Mouse (Mus musculus) lung, adult 2 months (tissue): ENCODE measurements at regions not wholly inside any gene's neighbourhood (a gene's known extent, or its start where the extent isn't known, plus 50 kb on each side); places are given as distances from the start of the nearest gene placed in this dataset.

Experiments used
- DNase-seq: peaks from one replicate; pipeline ENCODE4 v3.0.0; 2022
- H3K4me1 ChIP-seq: fragments of 200-500 bp; 2 replicates; pipeline ENCODE4 v1.6.1; 2011; ENCODE audit warnings: low read length; ENCODE audit not compliant: control insufficient read depth, insufficient read depth
- H3K4me3 ChIP-seq: fragments of 200-500 bp; replicated peaks from 2 replicates; pipeline ENCODE3; 2011; ENCODE audit warnings: low read depth, mild to moderate bottlenecking, control low read depth, low read length; ENCODE audit errors: extremely low read depth
- CTCF ChIP-seq: fragments of 200-500 bp; IDR thresholded peaks from 2 replicates; pipeline ENCODE4 v1.5.1; 2011; ENCODE audit warnings: mild to moderate bottlenecking, low read length, control low read depth; ENCODE audit not compliant: insufficient read depth
- POLR2A ChIP-seq: fragments of 200-500 bp; IDR thresholded peaks from 2 replicates; pipeline ENCODE4 v1.6.1; 2011; ENCODE audit warnings: low read depth, mild to moderate bottlenecking, control low read depth, low read length, borderline replicate concordance; ENCODE audit errors: extremely low read depth
- WGBS: fragments of 180-500 bp; shearing (Covaris S2); methylation state at CpG from one replicate; pipeline ENCODE4 v1.1.7; 2018; 5-methylcytosine and 5-hydroxymethylcytosine counted together

DNA sequence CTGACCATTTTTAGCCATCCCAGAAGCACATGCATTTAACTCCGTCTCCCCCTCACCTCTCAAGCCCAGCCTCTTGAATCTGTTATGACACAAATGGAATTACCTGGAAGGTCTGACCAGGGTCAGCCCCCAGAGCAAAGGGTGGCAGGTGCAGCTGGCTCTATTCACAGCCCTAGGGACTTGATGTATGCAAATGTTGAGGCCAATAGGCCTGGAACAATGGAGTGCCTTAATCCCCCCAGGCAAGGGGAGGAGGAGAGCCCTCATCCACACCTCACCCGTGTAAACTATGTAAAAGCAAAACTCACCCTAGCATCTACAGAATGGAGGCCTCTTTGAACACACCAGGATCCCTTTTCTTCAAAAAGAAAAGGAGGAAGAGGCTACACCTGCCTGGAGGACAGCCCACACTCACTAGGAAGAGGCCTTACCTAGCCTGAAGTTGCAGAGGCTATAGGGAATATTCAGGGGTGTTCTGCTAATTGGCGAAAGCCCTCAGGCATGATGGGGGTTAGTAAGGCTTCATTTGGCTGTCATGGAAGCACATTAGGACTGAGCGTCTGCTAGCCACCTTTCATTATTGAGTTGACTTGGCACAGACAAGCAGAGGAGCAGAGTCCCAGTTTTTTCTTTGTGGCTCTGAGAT is 388.4 kb downstream of the Hs3st3b1 start:
- Histone ChIP-seq H3K4me1 (no peaks in the 10 kb centered on the region), H3K4me3 (no peak overlapping the region)
- no peak for TF ChIP-seq POLR2A
- no peak for TF ChIP-seq CTCF
- WGBS: 61% methylated on average over 4 of the region's 4 CpGs
- DNase-seq: no peak

GRCm38 (mm10) chr11:63537693-63538092 is 384.4 kb downstream of the Hs3st3b1 start:
- no peak overlapping the region for H3K4me3 ChIP-seq
- DNase-seq: no peak
- no peaks in the 10 kb centered on the region for H3K4me1 ChIP-seq
- TF ChIP-seq POLR2A (no peak), CTCF (no peak)
- 77% methylated on average over 3 of the region's 3 CpGs for WGBS

DNA sequence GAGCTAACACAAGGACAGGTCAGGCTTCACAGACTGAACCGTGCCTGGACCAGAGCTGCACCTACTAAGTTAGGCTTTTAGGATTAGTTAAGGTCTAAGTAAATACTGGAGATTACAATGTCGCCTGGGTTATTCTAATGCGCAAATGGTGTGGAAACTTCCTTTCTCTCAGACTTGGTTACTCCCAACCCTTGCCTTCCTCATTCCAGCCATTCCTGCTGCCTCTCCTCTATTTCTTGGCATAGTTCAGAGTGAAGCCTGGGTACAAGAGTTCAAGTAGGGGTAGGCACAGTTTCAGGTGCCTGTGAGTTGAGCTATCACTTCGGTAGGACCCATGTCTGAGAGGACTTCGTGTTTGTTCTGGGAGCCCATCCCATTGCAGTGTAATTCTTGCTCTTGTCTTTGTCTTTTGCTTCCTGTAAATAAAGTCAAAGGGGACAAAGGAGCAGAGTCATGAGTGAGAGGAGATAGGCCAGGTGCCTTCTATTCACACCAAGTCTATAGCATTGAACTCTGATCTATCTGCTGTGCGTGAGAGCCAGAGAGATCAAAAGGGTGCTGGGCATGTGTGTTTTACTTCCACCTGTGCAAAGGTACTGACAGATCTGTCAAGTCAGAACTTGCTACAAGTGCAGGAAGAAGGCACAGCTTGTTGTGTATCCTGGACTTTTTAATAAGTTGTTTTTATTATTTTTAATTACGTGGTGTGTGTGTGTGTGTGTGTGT is 378.0 kb downstream of the Hs3st3b1 start:
- 54% methylated on average over 7 of the region's 7 CpGs for WGBS
- Histone ChIP-seq H3K4me3 (no peak overlapping the region), H3K4me1 (no peaks in the 10 kb centered on the region; the same call in 1 of the 2 replicates)
- no peak for TF ChIP-seq CTCF
- no peak for TF ChIP-seq POLR2A
- DNase-seq: no peak

DNA sequence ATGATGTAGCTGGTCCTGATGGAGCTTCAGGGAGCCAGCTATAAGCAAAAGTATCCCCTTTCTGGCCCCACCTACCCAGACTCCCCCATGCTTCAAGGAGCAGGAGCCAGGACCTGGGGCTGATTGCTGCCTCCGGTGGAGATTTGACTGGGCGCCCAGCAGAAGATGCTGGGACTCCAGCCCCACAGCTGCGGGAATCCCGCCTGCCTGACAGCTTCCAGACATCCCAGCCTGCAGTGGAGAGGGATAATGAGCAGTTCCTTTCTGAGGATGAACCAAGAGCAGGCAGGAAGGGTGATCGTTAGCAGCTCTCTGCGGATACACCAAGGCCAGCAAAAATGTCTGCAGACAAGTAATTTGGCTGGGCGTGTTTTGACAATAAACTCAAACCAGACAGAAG is 376.6 kb downstream of the Hs3st3b1 start:
- TF ChIP-seq POLR2A: no peak
- no peak for TF ChIP-seq CTCF
- 27% methylated on average over 7 of the region's 7 CpGs for WGBS
- no peak overlapping the region for H3K4me3 ChIP-seq
- DNase-seq: no peak
- H3K4me1 ChIP-seq: no peaks in the 10 kb centered on the region; the same call in 1 of the 2 replicates

DNA sequence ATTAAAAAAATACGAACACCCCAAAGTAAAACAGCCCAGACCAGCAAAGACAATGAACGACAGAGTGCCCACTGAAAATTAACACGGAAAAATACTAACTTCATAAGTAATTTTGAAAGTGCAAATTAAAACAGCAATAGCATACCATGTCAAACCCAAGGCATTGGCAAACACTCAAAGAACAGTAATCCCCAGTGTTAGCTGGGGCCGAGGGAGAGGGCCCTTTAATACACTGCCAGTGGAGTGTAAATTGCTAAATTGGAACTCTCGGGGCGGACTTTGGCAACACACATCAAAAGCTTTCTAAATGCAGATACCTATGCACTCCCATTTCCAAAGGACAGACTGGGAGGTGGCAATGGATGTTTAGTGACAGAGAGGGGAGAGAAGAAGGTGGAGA is 361.6 kb downstream of the Hs3st3b1 start:
- DNase-seq: no peak
- no peak for TF ChIP-seq CTCF
- TF ChIP-seq POLR2A: no peak

DNA sequence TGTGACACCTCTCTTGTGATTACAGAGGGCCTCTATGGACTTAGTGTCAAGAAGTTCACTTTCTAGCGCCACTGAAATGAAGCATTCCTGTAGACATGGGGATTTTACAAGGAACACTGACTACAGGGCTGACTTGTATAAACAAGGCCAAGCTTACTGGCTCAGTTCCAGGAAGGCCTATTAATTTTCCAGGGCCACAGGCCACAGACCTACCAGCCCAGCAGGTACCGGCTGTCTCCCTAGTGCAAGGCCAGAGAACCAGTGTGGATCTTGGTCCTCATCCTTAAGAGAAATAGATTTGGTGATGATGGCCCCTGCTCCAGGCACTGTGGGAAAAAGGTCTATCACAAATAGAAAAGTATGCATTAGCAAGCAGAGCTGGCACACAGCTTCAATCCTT is 359.4 kb downstream of the Hs3st3b1 start:
- WGBS: 44% methylated on average over 2 of the region's 2 CpGs
- no peaks in the 10 kb centered on the region for H3K4me1 ChIP-seq
- TF ChIP-seq POLR2A: no peak
- TF ChIP-seq CTCF: no peak
- no peak overlapping the region for H3K4me3 ChIP-seq
- DNase-seq: no peak

More for the DNA sequence above, 361.6 kb downstream of the Hs3st3b1 start:
- H3K4me1 ChIP-seq: no peaks in the 10 kb centered on the region
- H3K4me3 ChIP-seq: no peak overlapping the region
- WGBS: 71% methylated on average over 6 of the region's 6 CpGs

DNA sequence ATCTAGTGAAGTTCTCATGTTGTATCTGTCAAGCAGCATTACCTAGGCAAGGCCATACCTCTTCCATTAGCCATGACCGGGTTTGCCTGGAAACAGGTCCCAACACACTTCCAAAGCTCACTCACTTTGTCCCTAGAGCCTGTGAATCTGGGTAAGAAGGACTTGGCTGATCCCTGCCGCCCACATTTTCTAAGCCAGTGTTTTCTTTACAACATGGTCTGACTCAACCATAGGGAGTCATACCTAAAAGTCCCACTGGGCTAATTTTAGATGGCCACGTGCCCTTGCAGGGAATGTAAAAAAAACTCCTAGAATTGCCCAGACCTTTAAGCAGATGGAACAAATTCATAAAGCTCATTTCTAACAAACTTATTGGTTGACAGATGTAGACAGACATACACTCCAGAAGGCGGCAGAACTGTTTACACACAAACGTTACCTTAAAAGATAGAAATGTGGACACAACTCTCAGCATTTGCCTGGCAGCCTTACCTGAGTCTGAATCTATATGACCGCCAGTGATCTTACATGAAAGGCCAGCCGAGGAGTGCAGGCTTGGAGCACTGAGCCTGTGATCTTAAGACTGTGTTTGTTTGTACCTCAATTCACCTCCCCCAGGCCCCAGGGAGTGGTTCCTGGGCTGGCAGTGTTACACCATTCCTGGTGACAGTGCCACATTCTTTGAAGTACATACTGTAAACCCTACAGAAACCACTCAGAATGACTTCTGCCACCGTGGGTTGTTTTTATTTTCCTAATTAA is 356.4 kb downstream of the Hs3st3b1 start:
- Histone ChIP-seq H3K4me1 (no peaks in the 10 kb centered on the region), H3K4me3 (no peak overlapping the region)
- 58% methylated on average over 8 of the region's 8 CpGs for WGBS
- TF ChIP-seq CTCF (no peak), POLR2A (no peak)
- DNase-seq: no peak

DNA sequence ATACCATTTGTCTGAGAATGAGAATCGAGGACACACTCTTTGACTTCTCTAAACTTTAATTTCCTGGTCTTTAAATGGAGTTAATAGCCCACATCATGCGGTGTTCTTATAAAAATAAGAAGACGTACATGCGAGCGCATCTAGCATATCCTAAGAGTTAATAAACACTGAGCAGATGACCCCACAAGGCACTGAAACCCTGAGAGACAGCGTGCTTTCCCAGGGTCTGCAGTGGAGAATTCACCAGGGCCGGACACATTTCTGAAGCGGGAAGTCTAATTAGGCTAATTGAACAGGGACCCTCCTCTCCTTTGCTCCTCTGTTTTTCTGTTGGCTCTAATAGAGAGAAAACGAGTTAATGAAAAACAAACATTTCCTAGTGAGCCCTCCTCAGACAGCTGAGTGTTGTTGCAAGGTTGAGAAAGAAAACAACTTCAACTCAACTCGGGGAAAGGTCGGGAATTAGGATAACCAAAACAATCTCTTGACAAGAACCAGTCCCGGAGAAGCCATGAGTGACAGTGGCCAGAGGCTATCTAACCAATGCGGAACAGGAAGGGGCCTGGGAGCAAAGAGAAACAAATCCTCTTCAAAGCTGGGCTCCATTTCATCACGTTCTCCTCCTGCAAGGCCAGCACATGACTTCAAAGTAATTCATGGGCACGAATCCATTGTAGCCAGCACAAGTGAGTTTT is 352.2 kb downstream of the Hs3st3b1 start:
- TF ChIP-seq POLR2A (no peak), CTCF (no peak)
- WGBS: 44% methylated on average over 15 of the region's 15 CpGs

GRCm38 (mm10) chr11:63570646-63571045 is 351.4 kb downstream of the Hs3st3b1 start:
- no peak for TF ChIP-seq POLR2A
- no peak for TF ChIP-seq CTCF
- WGBS: 81% methylated on average over 1 of the region's 1 CpGs
- no peaks in the 10 kb centered on the region for H3K4me1 ChIP-seq
- H3K4me3 ChIP-seq: no peak overlapping the region
- DNase-seq: no peak

More for the DNA sequence above, 352.2 kb downstream of the Hs3st3b1 start:
- H3K4me3 ChIP-seq: no peak overlapping the region
- H3K4me1 ChIP-seq: no peaks in the 10 kb centered on the region
- no peak for DNase-seq
